Mouse (Mus musculus) urinary bladder, adult 18-20 months (tissue): Measurements from ENCODE around the gene B020011L13Rik.
"Not testable (repeated sequence)": the region's sequence is repeated elsewhere in the genome, so short reads cannot be mapped to it uniquely, and the experiment has no call there.

Experiments used
- DNase-seq, 2 experiments: peaks; one replicate each; pipeline ENCODE4 v3.0.0; 2022; ENCODE audit warnings: low spot score in 2 of 2, mixed read lengths in 2 of 2

B020011L13Rik gene

GRCm38 (mm10) chr1:117780833-117781232 lies at the start of gene B020011L13Rik:
B020011L13Rik (plus strand) TSS chr1:117781133.
- DNase-seq = not testable (repeated sequence)

- not testable (repeated sequence) for DNase-seq
These were observed 35.3 kb downstream of the B020011L13Rik start for GRCm38 (mm10) chr1:117816271-117816670.

GRCm38 (mm10) chr1:117829781-117830180 lies 48.8 kb downstream of the B020011L13Rik start, which contains the start of gene Gm28360:
Gm28360 (plus strand) TSS chr1:117830081.
- not testable (repeated sequence) for DNase-seq

- DNase-seq = not testable (repeated sequence)
These were observed 70.8 kb downstream of the B020011L13Rik start for GRCm38 (mm10) chr1:117851718-117852117.
